In the genomic region with DNA sequence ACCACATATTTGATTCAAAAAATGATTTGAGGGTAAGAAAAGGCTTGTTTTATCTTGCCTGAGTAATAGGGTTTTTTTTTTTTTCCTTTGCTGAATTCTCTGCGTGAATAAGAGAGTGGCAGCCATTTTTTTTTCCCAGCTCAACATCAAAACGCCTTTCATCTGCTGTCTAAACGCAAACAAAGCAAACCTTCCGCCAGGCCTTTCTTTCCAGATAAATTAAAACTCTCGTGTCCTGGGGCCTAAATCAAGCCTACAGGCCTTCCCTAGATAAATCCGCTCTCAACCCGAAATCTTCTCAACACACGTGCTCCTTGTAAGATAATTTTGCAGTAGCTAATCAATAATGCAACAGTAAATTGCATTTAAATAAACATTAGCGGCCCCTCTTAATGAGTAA, we compare ENCODE assay signal across 16 mouse cellular contexts.
A peak's percentile ranks its signal among the peaks of the same experiment; 100 is the strongest.
DNase-seq lines count a peak whose midpoint lies in the region; ATAC-seq and TF ChIP-seq lines count a peak whose summit lies in the region.
"Had no signal": no experiment of that assay in that cellular context is flagged by ENCODE, and none has a peak within 500 bp of the region (broad histone marks: within the 10 kb centered on the region; RNA-seq: fewer than 3 reads in every experiment).

No protein-coding gene starts in this region.

- H3K4me2 ChIP-seq in forebrain, postnatal 0 days (ENCODE audit: low read depth) = peak overlapping the region; percentile 40
- H3K4me2 ChIP-seq in midbrain, embryonic 11.5 days = no peak overlapping the region
- peak overlapping the region; percentile 40 for H3K4me2 ChIP-seq in neural tube, embryonic 15.5 days
- H3K4me2 ChIP-seq: liver, embryonic 13.5 days had no signal

- H3K4me1 ChIP-seq in forebrain, postnatal 0 days (ENCODE audit: insufficient read depth) = peaks cover 5% of the 10 kb centered on the region; the same call in 1 of the 2 replicates
- peaks cover 7% of the 10 kb centered on the region for H3K4me1 ChIP-seq in midbrain, embryonic 11.5 days (ENCODE audit: control insufficient read depth, insufficient read depth, low read length)
- no peaks in the 10 kb centered on the region for H3K4me1 ChIP-seq in neural tube, embryonic 15.5 days
- no peaks in the 10 kb centered on the region for H3K4me1 ChIP-seq in heart, adult 2 months (ENCODE audit: control insufficient read depth, insufficient read depth, low read length)
- H3K4me1 ChIP-seq: limb, embryonic 10.5 days; liver, embryonic 13.5 days had no signal

- H3K27me3 ChIP-seq in forebrain, postnatal 0 days (ENCODE audit: insufficient read depth, low read length) = no peaks in the 10 kb centered on the region
- no peaks in the 10 kb centered on the region for H3K27me3 ChIP-seq in midbrain, embryonic 11.5 days (ENCODE audit: control insufficient read depth, insufficient read depth, low read length)
- no peaks in the 10 kb centered on the region for H3K27me3 ChIP-seq in neural tube, embryonic 15.5 days (replicated peaks)
- no peaks in the 10 kb centered on the region for H3K27me3 ChIP-seq in heart, adult 2 months (ENCODE audit: control insufficient read depth, insufficient read depth, low read length)
- H3K27me3 ChIP-seq: liver, embryonic 13.5 days had no signal

- DNase-seq in retina, postnatal 1 day = peak; percentile 32
- no peak for DNase-seq in retina, embryonic 14.5 days (ENCODE audit: low spot score)
- DNase-seq in forebrain, postnatal 0 days = peak; percentile 75
- DNase-seq in midbrain, embryonic 11.5 days (ENCODE audit: low spot score, missing footprints) = peak; percentile 88
- DNase-seq in heart, adult 2 months = no peak
- no peak for DNase-seq in lung, postnatal 4 days
- no peak for DNase-seq in thymus, postnatal 0 days (ENCODE audit: low spot score)
- DNase-seq: adrenal gland, adult 2 months; heart, postnatal 14 days; kidney, postnatal 25 days; liver, embryonic 13.5 days; lung, postnatal 14 days; thymus, postnatal 25 days had no signal

- H3K79me2 ChIP-seq in heart, adult 2 months (replicated peaks; ENCODE audit: control insufficient read depth, insufficient read depth, low read length) = no peaks in the 10 kb centered on the region

- TF ChIP-seq CTCF in forebrain, postnatal 0 days (IDR thresholded peaks at IDR 0.05; ENCODE audit: low read depth) = no peak
- no peak for TF ChIP-seq CTCF in heart, adult 2 months (IDR thresholded peaks at IDR 0.05)

- no peak for TF ChIP-seq POLR2A in heart, adult 2 months (IDR thresholded peaks at IDR 0.05; ENCODE audit: insufficient read depth, low read depth, low read length)

- peak overlapping the region; percentile 3; the same call in 1 of the 2 replicates for H3K4me3 ChIP-seq in forebrain, postnatal 0 days (ENCODE audit: low read depth, low read length)
- H3K4me3 ChIP-seq in midbrain, embryonic 11.5 days (ENCODE audit: low read depth, low read length) = no peak overlapping the region
- H3K4me3 ChIP-seq in neural tube, embryonic 15.5 days (replicated peaks) = no peak overlapping the region
- no peak overlapping the region for H3K4me3 ChIP-seq in heart, adult 2 months
- H3K4me3 ChIP-seq: limb, embryonic 10.5 days; liver, embryonic 13.5 days had no signal

- H3K27ac ChIP-seq in forebrain, postnatal 0 days (ENCODE audit: low read depth, low read length) = peak overlapping the region; percentile 80
- peak overlapping the region; percentile 74 for H3K27ac ChIP-seq in midbrain, embryonic 11.5 days (ENCODE audit: low read depth, low read length)
- peak overlapping the region; percentile 79 for H3K27ac ChIP-seq in neural tube, embryonic 15.5 days (replicated peaks)
- no peak overlapping the region for H3K27ac ChIP-seq in heart, adult 2 months
- H3K27ac ChIP-seq: limb, embryonic 10.5 days; liver, embryonic 13.5 days had no signal

- intact Hi-C loops in heart, adult 2 months (cut with DNase I) = no loop called here

- 13% methylated on average over 9 of the region's 9 CpGs for WGBS in forebrain, postnatal 0 days
- 31% methylated on average over 9 of the region's 9 CpGs for WGBS in midbrain, embryonic 11.5 days
- 16% methylated on average over 9 of the region's 9 CpGs for WGBS in neural tube, embryonic 15.5 days
- 61% methylated on average over 9 of the region's 9 CpGs for WGBS in heart, adult 2 months

- ATAC-seq in forebrain, postnatal 0 days = peak; percentile 60; the same call in 1 of the 2 replicates
- ATAC-seq in midbrain, embryonic 11.5 days (ENCODE audit: low FRiP score) = peak; percentile 70
- peak; percentile 39; the same call in 1 of the 2 replicates for ATAC-seq in neural tube, embryonic 15.5 days (ENCODE audit: low FRiP score)
- ATAC-seq: intestine, postnatal 0 days had no signal

- TF ChIP-seq EP300 in heart, adult 2 months (IDR thresholded peaks at IDR 0.05; ENCODE audit: insufficient read depth, low read depth, low read length) = no peak

- H3K9ac ChIP-seq in forebrain, postnatal 0 days = peak overlapping the region; percentile 39
- H3K9ac ChIP-seq in midbrain, embryonic 11.5 days (ENCODE audit: low read length) = no peak overlapping the region
- no peak overlapping the region for H3K9ac ChIP-seq in neural tube, embryonic 15.5 days (replicated peaks)
- H3K9ac ChIP-seq in heart, adult 2 months (ENCODE audit: low read depth, low read length) = no peak overlapping the region
- H3K9ac ChIP-seq: liver, embryonic 13.5 days had no signal

- no peaks in the 10 kb centered on the region for H3K36me3 ChIP-seq in forebrain, postnatal 0 days (ENCODE audit: insufficient read depth)
- no peaks in the 10 kb centered on the region for H3K36me3 ChIP-seq in midbrain, embryonic 11.5 days (ENCODE audit: control insufficient read depth, insufficient read depth, low read length)
- no peaks in the 10 kb centered on the region for H3K36me3 ChIP-seq in neural tube, embryonic 15.5 days
- H3K36me3 ChIP-seq in heart, adult 2 months (ENCODE audit: control insufficient read depth, insufficient read depth, low read length) = no peaks in the 10 kb centered on the region
- H3K36me3 ChIP-seq: limb, embryonic 10.5 days; liver, embryonic 13.5 days had no signal

- no peaks in the 10 kb centered on the region for H3K9me3 ChIP-seq in forebrain, postnatal 0 days (ENCODE audit: low read length)
- no peaks in the 10 kb centered on the region for H3K9me3 ChIP-seq in midbrain, embryonic 11.5 days (ENCODE audit: control insufficient read depth, low read length)
- H3K9me3 ChIP-seq in neural tube, embryonic 15.5 days (replicated peaks) = no peaks in the 10 kb centered on the region
- H3K9me3 ChIP-seq: limb, embryonic 10.5 days; liver, embryonic 13.5 days had no signal

Comparison
In these comparisons a context has a peak if more than half of its experiments do, and no peak if none do; other contexts are left out.
1. DNase-seq: peak in retina, postnatal 1 day (single experiment), forebrain, postnatal 0 days (single experiment) and midbrain, embryonic 11.5 days (single experiment); none in retina, embryonic 14.5 days (single experiment), heart, adult 2 months (0 of 2), lung, postnatal 4 days (0 of 2) and thymus, postnatal 0 days (single experiment).
2. Peak in every context shown above with its lines, with median percentiles within 50 percentile points of each other: ATAC-seq.